Mouse (Mus musculus) G1E (cell line): ENCODE measurements around the gene Cxcl2.

Experiments used
- CTCF ChIP-seq: IDR thresholded peaks from 2 replicates; pipeline ENCODE4 v1.5.1; 2012; ENCODE audit warnings: low read depth, low read length, inconsistent platforms, mixed read lengths
- GATA1 ChIP-seq: IDR thresholded peaks from 2 replicates; pipeline ENCODE4 v1.6.1; 2012; ENCODE audit warnings: borderline replicate concordance, low read length, inconsistent platforms, mixed read lengths

GRCm38 (mm10) chr5:90930546-90930945 is 26.9 kb downstream of the Cxcl2 start:
- TF ChIP-seq CTCF = no peak
- no peak for TF ChIP-seq GATA1
